Mouse (Mus musculus) right cerebral cortex, adult 2 months (tissue): ENCODE data around the gene Olfr1416.
"Not testable (repeated sequence)": the region's sequence is repeated elsewhere in the genome, so short reads cannot be mapped to it uniquely, and the experiment has no call there.

ENCODE experiments used
- DNase-seq, 2 experiments: peaks; one replicate each; pipeline ENCODE4 v3.0.0; 2021 to 2022; ENCODE audit warnings: low spot score in 2 of 2

Gene Olfr1416

GRCm38 (mm10) chr1:92485013-92485412 is at the start of gene Olfr1416:
Gene Olfr1416, minus strand, starts transcription at chr1:92485113.
- no peak for DNase-seq

GRCm38 (mm10) chr1:92523764-92524163 is 38.9 kb upstream of the Olfr1416 start:
- no peak for DNase-seq

GRCm38 (mm10) chr1:92521376-92521775 is 36.5 kb upstream of the Olfr1416 start:
- DNase-seq: peak; percentile 31 to 56

- peak; percentile 63 for DNase-seq
Observed at GRCm38 (mm10) chr1:92519046-92519445, 34.1 kb upstream of the Olfr1416 start.

GRCm38 (mm10) chr1:92518561-92518960 is 33.6 kb upstream of the Olfr1416 start, which contains the start of gene Olfr1414:
Gene Olfr1414, minus strand, starts transcription at chr1:92518661.
- DNase-seq: no peak

GRCm38 (mm10) chr1:92515390-92515789 is 30.5 kb upstream of the Olfr1416 start:
- DNase-seq: no peak

GRCm38 (mm10) chr1:92511646-92512045 is 26.7 kb upstream of the Olfr1416 start:
- DNase-seq: not testable (repeated sequence)

- DNase-seq: no peak
Observed at GRCm38 (mm10) chr1:92496001-92496400, 11.1 kb upstream of the Olfr1416 start, which contains the start of gene Olfr1415. Gene Olfr1415, minus strand, starts transcription at chr1:92496101.

- no peak for DNase-seq
Observed at GRCm38 (mm10) chr1:92474066-92474578, 10.8 kb downstream of the Olfr1416 start.

GRCm38 (mm10) chr1:92473165-92474041 is 11.5 kb downstream of the Olfr1416 start, which contains the start of gene Ndufa10:
Gene Ndufa10, minus strand, starts transcription at chr1:92473860.
- DNase-seq: peak; percentile 91 to 94

- DNase-seq: no peak
Observed at GRCm38 (mm10) chr1:92468891-92469290, 16.0 kb downstream of the Olfr1416 start.

GRCm38 (mm10) chr1:92458416-92458815 is 26.5 kb downstream of the Olfr1416 start:
- DNase-seq: no peak

GRCm38 (mm10) chr1:92457758-92458157 is 27.2 kb downstream of the Olfr1416 start:
- DNase-seq: no peak

- no peak for DNase-seq
Observed at GRCm38 (mm10) chr1:92453751-92454445, 31.0 kb downstream of the Olfr1416 start.

GRCm38 (mm10) chr1:92448293-92448692 is 36.6 kb downstream of the Olfr1416 start:
- no peak for DNase-seq

- DNase-seq: no peak
Observed at GRCm38 (mm10) chr1:92441453-92442063, 43.4 kb downstream of the Olfr1416 start.

- DNase-seq: no peak
Observed at GRCm38 (mm10) chr1:92440066-92440750, 44.7 kb downstream of the Olfr1416 start.

GRCm38 (mm10) chr1:92437678-92438271 is 47.1 kb downstream of the Olfr1416 start:
- DNase-seq: peak; percentile 39 to 60

GRCm38 (mm10) chr1:92436831-92437321 is 48.0 kb downstream of the Olfr1416 start:
- peak in 1 of 2 experiments; percentile 27 for DNase-seq

GRCm38 (mm10) chr1:92434986-92435385 is 49.9 kb downstream of the Olfr1416 start:
- DNase-seq: no peak

GRCm38 (mm10) chr1:92432791-92433190 is 52.1 kb downstream of the Olfr1416 start:
- no peak for DNase-seq
